In the genomic region with DNA sequence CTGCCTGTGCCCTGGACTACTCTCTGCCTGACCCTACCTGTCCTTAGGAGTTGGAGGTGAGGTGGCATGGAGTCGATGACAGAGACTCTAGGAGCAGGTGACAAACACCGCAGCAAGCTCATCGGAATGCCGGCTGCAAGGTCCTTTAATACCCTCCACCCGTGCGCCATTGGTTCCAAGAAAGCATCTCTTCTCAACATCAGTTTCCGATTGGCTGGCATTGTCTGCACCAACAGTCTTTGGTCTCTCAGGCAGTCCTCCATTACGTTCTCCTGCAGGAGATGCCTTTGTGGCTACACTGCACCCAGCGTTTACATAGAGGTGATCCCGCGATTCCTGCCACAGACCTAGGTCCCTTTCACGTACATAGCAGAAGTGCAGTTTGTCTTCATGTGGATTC, we compare ENCODE assay signal across 27 mouse cellular contexts.
"Had no signal": no experiment of that assay in that cellular context is flagged by ENCODE, and none has a peak within 500 bp of the region (broad histone marks: within the 10 kb centered on the region; RNA-seq: fewer than 3 reads in every experiment).

No protein-coding gene starts in this region.

- H3K27ac ChIP-seq: gastrocnemius, adult 2 months; heart, embryonic 10.5 days; hindbrain, embryonic 10.5 days; hindbrain, embryonic 12.5 days; hindbrain, embryonic 14.5 days; kidney, embryonic 15.5 days; kidney, postnatal 0 days; limb, embryonic 13.5 days; limb, embryonic 15.5 days; liver, embryonic 13.5 days; liver, embryonic 15.5 days had no signal

- H3K36me3 ChIP-seq: heart, embryonic 10.5 days; heart, embryonic 12.5 days; hindbrain, embryonic 10.5 days; hindbrain, embryonic 12.5 days; kidney, embryonic 15.5 days; limb, embryonic 13.5 days; limb, embryonic 15.5 days; liver, embryonic 13.5 days; liver, embryonic 15.5 days had no signal

- H3K27me3 ChIP-seq: heart, embryonic 12.5 days; hindbrain, embryonic 12.5 days; kidney, embryonic 15.5 days; limb, embryonic 13.5 days; limb, embryonic 15.5 days; liver, embryonic 13.5 days; liver, embryonic 15.5 days had no signal

- H3K4me2 ChIP-seq: heart, embryonic 12.5 days; hindbrain, embryonic 12.5 days; hindbrain, embryonic 14.5 days; kidney, embryonic 15.5 days; limb, embryonic 13.5 days; limb, embryonic 15.5 days; liver, embryonic 13.5 days; liver, embryonic 15.5 days had no signal

- DNase-seq: gastrocnemius, adult 2 months; gastrocnemius, postnatal 10 days; gastrocnemius, postnatal 25 days; heart, adult 18-20 months; heart, postnatal 14 days; heart, postnatal 36 days; kidney, adult 11 months; kidney, adult 2 months; kidney, adult 9 months; kidney, postnatal 14 days; kidney, postnatal 36 days; layer of hippocampus, adult 9-11 months; layer of hippocampus, postnatal 36 days; left cerebral cortex, postnatal 4 days; liver, embryonic 13.5 days had no signal

- H3K4me3 ChIP-seq: gastrocnemius, adult 2 months; heart, embryonic 10.5 days; heart, embryonic 12.5 days; hindbrain, embryonic 10.5 days; hindbrain, embryonic 12.5 days; kidney, embryonic 15.5 days; limb, embryonic 13.5 days; limb, embryonic 15.5 days; liver, embryonic 13.5 days; liver, embryonic 15.5 days had no signal

- H3K9ac ChIP-seq: heart, embryonic 12.5 days; hindbrain, embryonic 12.5 days; hindbrain, embryonic 14.5 days; kidney, embryonic 15.5 days; limb, embryonic 13.5 days; limb, embryonic 15.5 days; liver, embryonic 13.5 days; liver, embryonic 15.5 days had no signal

- H3K9me3 ChIP-seq: hindbrain, embryonic 12.5 days; kidney, embryonic 15.5 days; limb, embryonic 13.5 days; limb, embryonic 15.5 days; liver, embryonic 13.5 days; liver, embryonic 15.5 days had no signal

- H3K4me1 ChIP-seq: heart, embryonic 10.5 days; heart, embryonic 12.5 days; hindbrain, embryonic 10.5 days; hindbrain, embryonic 12.5 days; kidney, embryonic 15.5 days; limb, embryonic 13.5 days; limb, embryonic 15.5 days; liver, embryonic 13.5 days; liver, embryonic 15.5 days had no signal

- ATAC-seq: hindbrain, embryonic 16.5 days; intestine, embryonic 16.5 days had no signal
